Mouse (Mus musculus) midbrain, postnatal 0 days (tissue): Measurements from ENCODE around the gene Eif3c. TPM values are rescaled to one million over a fixed set of nuclear protein-coding genes. Genes with fewer than 3 reads are reported as not detected.
A peak's percentile ranks its signal among the peaks of the same experiment; 100 is the strongest.

Experiments used
- ATAC-seq: fragments of 200-750 bp; cut with Nextera tagmentation; 2 replicates; pipeline ENCODE4 v1.8.0; 2017; ENCODE audit warnings: moderate number of reproducible peaks, mild to moderate bottlenecking, moderate TSS enrichment, moderate library complexity; ENCODE audit not compliant: low FRiP score
- DNase-seq: peaks from one replicate; pipeline ENCODE4 v3.0.0-alpha.2; 2015; ENCODE audit warnings: low spot score
- H3K27ac ChIP-seq: fragments of 300-500 bp; sonication (generic); 2 replicates; pipeline ENCODE4 v1.5.1; 2014; ENCODE audit warnings: low read depth, mild to moderate bottlenecking, low read length, mixed read lengths
- H3K27me3 ChIP-seq: fragments of 300-500 bp; sonication (generic); 2 replicates; pipeline ENCODE4 v1.6.1; 2014; ENCODE audit warnings: low read length, control low read depth, mixed read lengths; ENCODE audit not compliant: insufficient read depth
- H3K36me3 ChIP-seq: fragments of 300-500 bp; sonication (generic); 2 replicates; pipeline ENCODE4 v1.6.1; 2014; ENCODE audit warnings: low read length, control low read depth, mixed read lengths; ENCODE audit not compliant: insufficient read depth
- H3K4me1 ChIP-seq: fragments of 300-500 bp; sonication (generic); 2 replicates; pipeline ENCODE4 v1.6.1; 2014; ENCODE audit warnings: mild to moderate bottlenecking, control low read depth, antibody characterized with exemption, low read length, mixed read lengths; ENCODE audit not compliant: insufficient read depth
- H3K4me2 ChIP-seq: fragments of 300-500 bp; sonication (generic); 2 replicates; pipeline ENCODE4 v1.6.1; 2014; ENCODE audit warnings: low read depth, mild to moderate bottlenecking, low read length, mixed read lengths; ENCODE audit not compliant: poor library complexity, severe bottlenecking
- H3K4me3 ChIP-seq: fragments of 300-500 bp; sonication (generic); 2 replicates; pipeline ENCODE4 v1.5.1; 2014; ENCODE audit warnings: low read depth, mild to moderate bottlenecking, low read length, moderate library complexity
- H3K9ac ChIP-seq: fragments of 300-500 bp; sonication (generic); replicated peaks from 2 replicates; pipeline ENCODE4 v1.6.1; 2014; ENCODE audit warnings: mild to moderate bottlenecking, low read length, moderate library complexity, mixed read lengths; ENCODE audit not compliant: poor library complexity, severe bottlenecking
- H3K9me3 ChIP-seq: fragments of 300-500 bp; sonication (generic); 2 replicates; pipeline ENCODE4 v1.6.1; 2016; ENCODE audit warnings: low read length, control low read depth
- CTCF ChIP-seq: IDR thresholded peaks from 2 replicates; pipeline ENCODE4 v1.5.1; 2016; ENCODE audit warnings: antibody characterized with exemption, mild to moderate bottlenecking
- WGBS: fragments of 180-500 bp; shearing (Covaris S2); extraction: QIAGEN DNeasy Blood & Tissue Kit; methylation state at CpG from one replicate; pipeline ENCODE4 v1.1.7; 2014; 5-methylcytosine and 5-hydroxymethylcytosine counted together
- polyA plus RNA-seq: library from polyadenylated mRNA; unstranded; fragments of >200 nt; fragmentation: Nextera tagmentation; extraction: Ambion mirVana; gene quantifications from 2 replicates; pipeline ENCODE4 v1.2.1, GENCODE M21; 2015
- total RNA-seq: library from RNA; depleted of rRNA; stranded (reverse); fragments of >200 nt; gene quantifications from 2 replicates; pipeline ENCODE4 v1.2.3, GENCODE M21; 2014

Gene Eif3c
- total and polyA plus RNA-seq, 2 experiments from 2014 or later: 111 to 213 TPM

GRCm38 (mm10) chr7:126504913-126505312 lies 61.3 kb downstream of the Eif3c start:
- Histone ChIP-seq H3K4me3 (no peak overlapping the region), H3K4me2 (no peak overlapping the region), H3K4me1 (peaks cover 3% of the 10 kb centered on the region; the same call in 1 of the 2 replicates), H3K27me3 (no peaks in the 10 kb centered on the region), H3K27ac (no peak overlapping the region), H3K9ac (no peak overlapping the region), H3K9me3 (no peaks in the 10 kb centered on the region), H3K36me3 (peaks cover 11% of the 10 kb centered on the region)
- no peak for TF ChIP-seq CTCF
- WGBS: 83% methylated on average over 2 of the region's 2 CpGs
- DNase-seq (no peak), ATAC-seq (no peak)

DNA sequence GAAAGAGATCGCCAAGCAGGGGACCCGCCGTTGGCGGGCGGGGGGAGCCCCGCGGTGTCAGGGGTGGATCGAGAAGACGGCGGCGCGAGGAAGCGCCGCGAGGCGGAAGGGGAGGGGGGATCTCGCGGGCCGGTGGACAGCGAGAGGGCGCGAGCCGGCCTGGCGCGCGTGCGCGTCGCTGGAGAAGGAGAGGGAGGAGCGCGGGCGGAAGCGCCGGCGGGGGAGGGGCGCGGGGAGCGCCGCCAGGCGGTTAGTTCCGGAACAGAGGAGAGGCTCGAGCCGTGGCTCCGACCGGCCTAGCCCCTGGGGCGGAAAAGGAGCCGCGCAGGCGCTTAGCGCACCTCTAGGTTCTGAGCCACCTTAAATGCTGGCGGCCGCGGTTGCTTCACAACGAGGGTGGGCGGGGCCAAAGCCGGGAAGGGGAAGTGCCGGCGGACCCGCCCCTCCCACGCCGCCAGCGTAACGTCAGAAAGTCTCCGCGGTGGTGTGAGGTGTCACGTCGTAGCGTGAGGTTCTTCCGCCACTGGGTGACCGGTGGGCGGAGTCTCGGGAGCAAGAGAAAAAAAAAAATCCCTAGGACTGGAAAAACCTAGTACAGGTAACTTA lies 62.8 kb downstream of the Eif3c start, which contains the start of gene Atxn2l:
Gene Atxn2l (minus strand): TSS at position 165 of the 606 bp plus-strand sequence.
- peak within 1 kb of the TSS; percentile 95 for H3K4me3 ChIP-seq
- peaks cover 3% of the 10 kb centered on the region; the same call in 1 of the 2 replicates for H3K4me1 ChIP-seq
- ATAC-seq (peak; percentile 88), DNase-seq (peak; percentile 99)
- H3K9me3 ChIP-seq: no peaks in the 10 kb centered on the region
- H3K4me2 ChIP-seq: peak within 1 kb of the TSS; percentile 59
- H3K9ac ChIP-seq: peak within 1 kb of the TSS; percentile 100
- peaks cover 21% of the 10 kb centered on the region for H3K36me3 ChIP-seq
- TF ChIP-seq CTCF: peak; percentile 71
- H3K27me3 ChIP-seq: no peaks in the 10 kb centered on the region
- under 1% methylated on average over 46 of the region's 72 CpGs for WGBS
- H3K27ac ChIP-seq: peak within 1 kb of the TSS; percentile 100

DNA sequence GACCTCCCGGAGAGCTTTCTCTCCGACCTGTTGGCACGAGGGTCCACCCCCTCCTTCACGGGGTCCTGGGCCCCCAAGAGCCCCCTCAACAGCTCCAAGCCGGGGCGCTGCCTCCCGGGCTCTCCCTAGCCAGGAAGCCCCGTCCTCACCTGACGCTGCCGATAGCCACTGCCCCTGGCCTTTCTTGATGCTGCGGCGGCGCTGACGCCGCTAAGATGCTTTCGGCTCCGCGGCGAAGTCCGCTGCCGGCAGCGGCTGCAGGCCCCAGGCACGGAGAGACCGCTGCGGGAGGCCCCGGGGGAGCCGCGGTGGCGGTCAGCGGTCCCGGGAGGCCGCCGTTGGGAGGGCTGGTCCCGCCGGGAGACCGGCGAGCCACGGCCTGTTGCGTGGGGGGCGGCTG lies 63.5 kb downstream of the Eif3c start:
- no peak for ATAC-seq
- WGBS: under 1% methylated on average over 38 of the region's 40 CpGs

GRCm38 (mm10) chr7:126502023-126502741 lies 64.0 kb downstream of the Eif3c start:
- peak; percentile 98 for DNase-seq
- peak overlapping the region; percentile 95 for H3K4me3 ChIP-seq
- H3K4me2 ChIP-seq: peak overlapping the region; percentile 59
- H3K27ac ChIP-seq: peak overlapping the region; percentile 100
- ATAC-seq: peak; percentile 93
- H3K36me3 ChIP-seq: peaks cover 33% of the 10 kb centered on the region
- under 1% methylated on average over 44 of the region's 57 CpGs for WGBS
- TF ChIP-seq CTCF: no peak
- no peaks in the 10 kb centered on the region for H3K27me3 ChIP-seq
- peaks cover 3% of the 10 kb centered on the region; the same call in 1 of the 2 replicates for H3K4me1 ChIP-seq
- peak overlapping the region; percentile 100 for H3K9ac ChIP-seq
- no peaks in the 10 kb centered on the region for H3K9me3 ChIP-seq

More for the DNA sequence above, 63.5 kb downstream of the Eif3c start:
- DNase-seq: no peak
- Histone ChIP-seq H3K4me2 (peak overlapping the region; percentile 59), H3K27me3 (no peaks in the 10 kb centered on the region), H3K4me3 (peak overlapping the region; percentile 95), H3K27ac (peak overlapping the region; percentile 100), H3K4me1 (peaks cover 3% of the 10 kb centered on the region; the same call in 1 of the 2 replicates), H3K36me3 (peaks cover 28% of the 10 kb centered on the region), H3K9me3 (no peaks in the 10 kb centered on the region), H3K9ac (peak overlapping the region; percentile 100)
- TF ChIP-seq CTCF: no peak

- no peak for DNase-seq
- ATAC-seq: no peak
- Histone ChIP-seq H3K27me3 (no peaks in the 10 kb centered on the region), H3K9me3 (no peaks in the 10 kb centered on the region), H3K4me1 (peaks cover 3% of the 10 kb centered on the region; the same call in 1 of the 2 replicates), H3K36me3 (peaks cover 38% of the 10 kb centered on the region), H3K27ac (peak overlapping the region; percentile 100), H3K9ac (peak overlapping the region; percentile 100), H3K4me3 (peak overlapping the region; percentile 95), H3K4me2 (peak overlapping the region; percentile 59)
- TF ChIP-seq CTCF: no peak
- 4% methylated on average over 9 of the region's 9 CpGs for WGBS
Measured at GRCm38 (mm10) chr7:126501684-126502022, 64.6 kb downstream of the Eif3c start.

DNA sequence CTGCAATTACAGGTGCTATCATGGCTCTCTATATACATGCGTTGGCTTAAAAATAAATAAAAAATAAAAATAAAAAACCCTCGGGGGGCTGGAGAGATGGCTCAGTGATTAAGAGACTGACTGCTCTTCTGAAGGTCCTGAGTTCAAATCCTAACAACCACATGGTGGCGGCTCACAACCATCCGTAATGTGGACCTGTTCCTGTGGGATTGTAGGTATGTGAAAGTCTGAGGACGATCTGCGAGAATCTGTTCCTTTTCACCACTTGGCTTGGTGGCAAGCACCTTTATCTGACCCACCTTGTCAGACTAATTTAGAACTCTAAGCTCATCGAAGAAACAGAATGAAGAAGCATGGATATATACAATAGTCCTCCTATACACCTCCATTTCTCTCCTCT lies 66.8 kb downstream of the Eif3c start:
- H3K4me3 ChIP-seq: no peak overlapping the region
- no peak overlapping the region for H3K27ac ChIP-seq
- no peaks in the 10 kb centered on the region for H3K27me3 ChIP-seq
- 96% methylated on average over 7 of the region's 7 CpGs for WGBS
- peaks cover 60% of the 10 kb centered on the region for H3K36me3 ChIP-seq
- no peak for TF ChIP-seq CTCF
- no peak overlapping the region for H3K9ac ChIP-seq
- no peak for ATAC-seq
- H3K9me3 ChIP-seq: no peaks in the 10 kb centered on the region
- H3K4me1 ChIP-seq: peaks cover 3% of the 10 kb centered on the region; the same call in 1 of the 2 replicates
- DNase-seq: no peak
- H3K4me2 ChIP-seq: no peak overlapping the region
